Mouse (Mus musculus): Measurements from ENCODE around the gene Unc93b1. TPM values are rescaled to one million over a fixed set of nuclear protein-coding genes. Genes with fewer than 3 reads are reported as not detected.
"Not testable (repeated sequence)": the region's sequence is repeated elsewhere in the genome, so short reads cannot be mapped to it uniquely, and the experiment has no call there.

Unc93b1 gene
- polyA plus RNA-seq, 1 experiment from 2014 or later: 6.0 TPM

GRCm38 (mm10) chr19:3955033-3955432 is 20.0 kb downstream of the Unc93b1 start:
- H3K27me3 ChIP-seq (ENCODE audit: control insufficient read depth, insufficient read depth, low read length): no peaks in the 10 kb centered on the region
- DNase-seq (ENCODE audit: low spot score) (no peak), ATAC-seq (replicated peaks; ENCODE audit: insufficient number of reproducible peaks, low FRiP score, low TSS enrichment, low read depth) (no peak)
- H3K27ac ChIP-seq (replicated peaks; ENCODE audit: low read depth, low read length): no peak overlapping the region
- no peak overlapping the region for H3K9ac ChIP-seq (replicated peaks; ENCODE audit: low read length)
- H3K4me2 ChIP-seq (ENCODE audit: low read depth, low read length): no peak overlapping the region
- H3K4me3 ChIP-seq (ENCODE audit: low read depth, low read length): no peak overlapping the region
- H3K4me1 ChIP-seq (ENCODE audit: control insufficient read depth, insufficient read depth, low read length): no peaks in the 10 kb centered on the region
- H3K36me3 ChIP-seq (replicated peaks; ENCODE audit: control insufficient read depth, insufficient read depth, low read depth, low read length): no peaks in the 10 kb centered on the region
- H3K9me3 ChIP-seq (replicated peaks; ENCODE audit: control insufficient read depth, low read length): no peaks in the 10 kb centered on the region
- WGBS: 85% methylated on average over 3 of the region's 3 CpGs

DNA sequence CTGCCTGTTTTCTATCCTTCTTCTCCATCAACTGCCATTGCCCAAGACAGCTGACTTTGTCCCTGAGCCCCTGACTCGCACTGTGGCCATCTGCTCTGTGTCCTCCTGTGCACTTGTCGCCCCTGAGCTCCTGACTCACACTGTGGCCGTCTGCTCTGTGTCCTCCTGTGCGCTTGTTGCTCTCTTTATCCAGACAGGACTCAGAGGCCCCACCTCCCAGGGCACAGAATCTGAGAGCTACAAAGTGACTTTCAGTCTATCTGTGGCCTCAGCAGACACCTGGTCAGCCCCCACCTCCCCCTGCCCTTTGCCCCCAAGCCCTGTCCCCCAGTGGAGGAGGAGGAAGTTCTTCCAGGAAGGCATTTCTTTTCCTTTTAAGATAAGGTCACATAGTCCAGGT is 20.8 kb downstream of the Unc93b1 start:
- ATAC-seq (replicated peaks; ENCODE audit: insufficient number of reproducible peaks, low FRiP score, low TSS enrichment, low read depth) (no peak), DNase-seq (ENCODE audit: low spot score) (no peak)
- no peak overlapping the region for H3K4me2 ChIP-seq (ENCODE audit: low read depth, low read length)
- H3K4me1 ChIP-seq (ENCODE audit: control insufficient read depth, insufficient read depth, low read length): no peaks in the 10 kb centered on the region
- H3K9ac ChIP-seq (replicated peaks; ENCODE audit: low read length): no peak overlapping the region
- H3K27ac ChIP-seq (replicated peaks; ENCODE audit: low read depth, low read length): no peak overlapping the region
- H3K4me3 ChIP-seq (ENCODE audit: low read depth, low read length): no peak overlapping the region
- H3K36me3 ChIP-seq (replicated peaks; ENCODE audit: control insufficient read depth, insufficient read depth, low read depth, low read length): no peaks in the 10 kb centered on the region
- WGBS: 51% methylated on average over 4 of the region's 4 CpGs
- H3K27me3 ChIP-seq (ENCODE audit: control insufficient read depth, insufficient read depth, low read length): no peaks in the 10 kb centered on the region
- no peaks in the 10 kb centered on the region for H3K9me3 ChIP-seq (replicated peaks; ENCODE audit: control insufficient read depth, low read length)

- H3K4me3 ChIP-seq (ENCODE audit: low read depth, low read length); H3K4me1 ChIP-seq (ENCODE audit: control insufficient read depth, insufficient read depth, low read length); ATAC-seq (replicated peaks; ENCODE audit: insufficient number of reproducible peaks, low FRiP score, low TSS enrichment, low read depth); H3K27me3 ChIP-seq (ENCODE audit: control insufficient read depth, insufficient read depth, low read length); H3K9ac ChIP-seq (replicated peaks; ENCODE audit: low read length); H3K9me3 ChIP-seq (replicated peaks; ENCODE audit: control insufficient read depth, low read length); H3K4me2 ChIP-seq (ENCODE audit: low read depth, low read length); H3K36me3 ChIP-seq (replicated peaks; ENCODE audit: control insufficient read depth, insufficient read depth, low read depth, low read length); H3K27ac ChIP-seq (replicated peaks; ENCODE audit: low read depth, low read length); DNase-seq (ENCODE audit: low spot score): not testable (repeated sequence)
- WGBS: 81% methylated on average over 4 of the region's 5 CpGs
These were observed 22.5 kb downstream of the Unc93b1 start for GRCm38 (mm10) chr19:3957296-3958036.

DNA sequence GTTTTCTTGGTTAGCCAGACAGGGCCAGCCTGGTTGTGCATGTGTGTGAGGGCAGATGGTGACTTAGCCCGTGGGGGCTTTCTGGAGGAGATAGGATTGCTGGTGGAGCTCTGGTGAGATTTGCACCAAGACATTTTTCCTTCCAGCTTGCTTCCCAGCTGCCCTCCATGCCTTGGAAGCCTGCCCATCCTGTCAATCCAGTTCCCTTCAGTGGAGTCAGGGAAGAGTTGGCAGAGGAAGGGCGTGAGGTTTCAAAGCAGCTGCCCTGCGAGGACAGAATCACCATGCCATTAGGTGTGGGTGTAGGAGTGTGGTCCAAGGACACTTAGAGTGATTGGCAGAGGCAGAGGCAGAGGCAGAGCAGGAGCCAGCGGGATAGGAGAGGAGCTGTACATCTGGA is 23.5 kb downstream of the Unc93b1 start, which contains the start of gene Aldh3b3:
Gene Aldh3b3 (plus strand): TSS at position 176 of the 400 bp plus-strand sequence.
- DNase-seq (ENCODE audit: low spot score) (no peak), ATAC-seq (replicated peaks; ENCODE audit: insufficient number of reproducible peaks, low FRiP score, low TSS enrichment, low read depth) (no peak)
- no peak within 1 kb of the TSS for H3K4me3 ChIP-seq (ENCODE audit: low read depth, low read length)
- H3K27ac ChIP-seq (replicated peaks; ENCODE audit: low read depth, low read length): no peak within 1 kb of the TSS
- WGBS: 79% methylated on average over 4 of the region's 4 CpGs
- H3K9me3 ChIP-seq (replicated peaks; ENCODE audit: control insufficient read depth, low read length): no peaks in the 10 kb centered on the region
- no peak within 1 kb of the TSS for H3K9ac ChIP-seq (replicated peaks; ENCODE audit: low read length)
- H3K4me2 ChIP-seq (ENCODE audit: low read depth, low read length): no peak within 1 kb of the TSS
- no peaks in the 10 kb centered on the region for H3K27me3 ChIP-seq (ENCODE audit: control insufficient read depth, insufficient read depth, low read length)
- H3K4me1 ChIP-seq (ENCODE audit: control insufficient read depth, insufficient read depth, low read length): no peaks in the 10 kb centered on the region
- no peaks in the 10 kb centered on the region for H3K36me3 ChIP-seq (replicated peaks; ENCODE audit: control insufficient read depth, insufficient read depth, low read depth, low read length)

DNA sequence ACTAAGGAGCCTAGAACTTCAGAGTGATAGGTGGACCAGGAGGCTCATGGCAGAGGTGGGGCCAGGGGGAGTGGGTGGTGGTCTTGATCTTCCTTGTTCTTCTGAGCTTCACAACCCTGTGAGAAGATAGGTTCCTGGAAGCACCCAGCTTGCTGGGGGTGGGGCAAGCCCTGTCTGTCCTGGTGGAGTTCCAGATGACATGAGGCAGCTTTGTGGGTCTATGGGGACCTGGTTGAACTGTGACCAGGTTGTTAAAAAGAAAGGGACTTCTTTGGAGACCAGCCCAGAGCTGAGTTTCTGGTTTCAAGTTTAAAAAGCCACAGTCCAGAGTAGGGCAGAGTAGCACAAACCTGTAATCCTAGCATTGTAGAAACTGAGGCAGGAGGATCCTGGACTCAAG is 24.0 kb downstream of the Unc93b1 start:
- Histone ChIP-seq H3K27me3 (ENCODE audit: control insufficient read depth, insufficient read depth, low read length) (no peaks in the 10 kb centered on the region), H3K9ac (replicated peaks; ENCODE audit: low read length) (no peak overlapping the region), H3K27ac (replicated peaks; ENCODE audit: low read depth, low read length) (no peak overlapping the region), H3K4me1 (ENCODE audit: control insufficient read depth, insufficient read depth, low read length) (no peaks in the 10 kb centered on the region), H3K36me3 (replicated peaks; ENCODE audit: control insufficient read depth, insufficient read depth, low read depth, low read length) (no peaks in the 10 kb centered on the region), H3K4me2 (ENCODE audit: low read depth, low read length) (no peak overlapping the region), H3K4me3 (ENCODE audit: low read depth, low read length) (no peak overlapping the region), H3K9me3 (replicated peaks; ENCODE audit: control insufficient read depth, low read length) (no peaks in the 10 kb centered on the region)
- no peak for ATAC-seq (replicated peaks; ENCODE audit: insufficient number of reproducible peaks, low FRiP score, low TSS enrichment, low read depth)
- no peak for DNase-seq (ENCODE audit: low spot score)

DNA sequence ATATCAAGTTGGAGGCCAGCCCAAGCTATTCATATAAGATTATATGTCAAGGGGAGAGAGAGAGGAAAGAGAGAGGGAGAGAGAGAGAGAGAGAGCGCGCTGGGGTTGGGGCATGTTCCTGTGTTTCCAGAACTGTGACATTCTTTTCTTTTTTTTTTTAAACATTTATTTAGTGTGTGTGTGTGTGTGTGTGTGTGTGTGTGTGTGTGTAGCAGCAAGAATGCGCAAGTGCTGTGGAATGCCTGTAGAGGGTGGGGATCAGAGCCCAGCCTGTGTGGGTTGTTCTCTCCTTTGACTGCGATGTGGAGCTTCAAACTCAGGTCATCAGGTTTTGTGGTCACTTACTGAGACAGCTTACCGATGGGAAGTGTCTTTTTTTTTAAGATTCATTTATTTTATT is 25.2 kb downstream of the Unc93b1 start:
- Histone ChIP-seq H3K4me1 (ENCODE audit: control insufficient read depth, insufficient read depth, low read length) (no peaks in the 10 kb centered on the region), H3K36me3 (replicated peaks; ENCODE audit: control insufficient read depth, insufficient read depth, low read depth, low read length) (no peaks in the 10 kb centered on the region), H3K9ac (replicated peaks; ENCODE audit: low read length) (no peak overlapping the region), H3K27me3 (ENCODE audit: control insufficient read depth, insufficient read depth, low read length) (no peaks in the 10 kb centered on the region), H3K27ac (replicated peaks; ENCODE audit: low read depth, low read length) (no peak overlapping the region), H3K9me3 (replicated peaks; ENCODE audit: control insufficient read depth, low read length) (no peaks in the 10 kb centered on the region), H3K4me3 (ENCODE audit: low read depth, low read length) (no peak overlapping the region), H3K4me2 (ENCODE audit: low read depth, low read length) (no peak overlapping the region)
- 84% methylated on average over 5 of the region's 5 CpGs for WGBS
- no peak for DNase-seq (ENCODE audit: low spot score)
- no peak for ATAC-seq (replicated peaks; ENCODE audit: insufficient number of reproducible peaks, low FRiP score, low TSS enrichment, low read depth)

GRCm38 (mm10) chr19:3961805-3962204 is 26.8 kb downstream of the Unc93b1 start:
- 81% methylated on average over 6 of the region's 6 CpGs for WGBS
- not testable (repeated sequence) for ATAC-seq (replicated peaks; ENCODE audit: insufficient number of reproducible peaks, low FRiP score, low TSS enrichment, low read depth); DNase-seq (ENCODE audit: low spot score); H3K27me3 ChIP-seq (ENCODE audit: control insufficient read depth, insufficient read depth, low read length); H3K4me3 ChIP-seq (ENCODE audit: low read depth, low read length); H3K9me3 ChIP-seq (replicated peaks; ENCODE audit: control insufficient read depth, low read length); H3K4me2 ChIP-seq (ENCODE audit: low read depth, low read length); H3K9ac ChIP-seq (replicated peaks; ENCODE audit: low read length); H3K36me3 ChIP-seq (replicated peaks; ENCODE audit: control insufficient read depth, insufficient read depth, low read depth, low read length); H3K27ac ChIP-seq (replicated peaks; ENCODE audit: low read depth, low read length); H3K4me1 ChIP-seq (ENCODE audit: control insufficient read depth, insufficient read depth, low read length)

GRCm38 (mm10) chr19:3962469-3962868 is 27.5 kb downstream of the Unc93b1 start:
- Histone ChIP-seq H3K9me3 (replicated peaks; ENCODE audit: control insufficient read depth, low read length) (no peaks in the 10 kb centered on the region), H3K27ac (replicated peaks; ENCODE audit: low read depth, low read length) (no peak overlapping the region), H3K4me1 (ENCODE audit: control insufficient read depth, insufficient read depth, low read length) (no peaks in the 10 kb centered on the region), H3K36me3 (replicated peaks; ENCODE audit: control insufficient read depth, insufficient read depth, low read depth, low read length) (no peaks in the 10 kb centered on the region), H3K27me3 (ENCODE audit: control insufficient read depth, insufficient read depth, low read length) (no peaks in the 10 kb centered on the region), H3K4me2 (ENCODE audit: low read depth, low read length) (no peak overlapping the region), H3K4me3 (ENCODE audit: low read depth, low read length) (no peak overlapping the region), H3K9ac (replicated peaks; ENCODE audit: low read length) (no peak overlapping the region)
- DNase-seq (ENCODE audit: low spot score) (peak; percentile 29), ATAC-seq (replicated peaks; ENCODE audit: insufficient number of reproducible peaks, low FRiP score, low TSS enrichment, low read depth) (no peak)
- WGBS: 18% methylated on average over 2 of the region's 2 CpGs

All from embryonic facial prominence, embryonic 11.5 days (tissue).